Mouse (Mus musculus): Measurements from ENCODE around the gene Slc7a11.

DNA sequence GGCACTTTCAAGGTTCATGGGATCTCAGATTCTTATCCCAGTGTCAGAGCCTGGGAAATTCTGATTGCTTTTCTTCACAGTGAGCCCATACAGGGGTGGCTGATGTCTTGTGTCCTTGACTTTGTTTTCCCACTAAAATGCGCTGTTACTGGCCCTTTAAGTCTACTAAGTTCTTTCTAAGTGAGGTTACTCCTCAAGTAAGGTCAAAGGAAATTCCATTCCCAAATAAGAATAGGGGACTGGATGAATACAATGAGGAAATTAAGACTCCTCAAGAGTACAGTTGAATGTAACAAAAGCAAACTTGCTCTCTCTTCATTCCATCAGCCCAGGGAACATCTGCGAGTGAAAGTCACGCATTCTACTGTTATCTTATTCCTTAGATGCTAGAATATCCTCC lies 24.3 kb downstream of the Slc7a11 start:
- no peak for TF ChIP-seq POLR2A (IDR thresholded peaks at IDR 0.05; ENCODE audit: borderline replicate concordance, extremely low read depth, insufficient read depth, insufficient read length, poor library complexity, severe bottlenecking)
- TF ChIP-seq CTCF (IDR thresholded peaks at IDR 0.05; ENCODE audit: borderline replicate concordance, extremely low read depth, insufficient read depth, insufficient read length), result no peak

Data from brain, embryonic 14.5 days (tissue).